Mouse (Mus musculus) heart, embryonic 12.5 days (tissue): ENCODE measurements around the gene Ntan1. TPM values are rescaled to one million over a fixed set of nuclear protein-coding genes. Genes with fewer than 3 reads are reported as not detected.

ENCODE experiments used
- ATAC-seq: fragments of 200-750 bp; cut with Nextera tagmentation; 2 replicates; pipeline ENCODE4 v1.8.0; 2017; ENCODE audit warnings: moderate TSS enrichment, moderate library complexity; ENCODE audit not compliant: insufficient number of reproducible peaks, low FRiP score
- H3K27ac ChIP-seq: fragments of 300-500 bp; sonication (generic); 2 replicates; pipeline ENCODE4 v1.5.1; 2016; ENCODE audit warnings: mild to moderate bottlenecking, moderate library complexity; ENCODE audit not compliant: poor library complexity, severe bottlenecking
- H3K27me3 ChIP-seq: fragments of 300-500 bp; sonication (generic); replicated peaks from 2 replicates; pipeline ENCODE4 v1.6.1; 2016; ENCODE audit warnings: mild to moderate bottlenecking, moderate library complexity
- H3K36me3 ChIP-seq: fragments of 300-500 bp; sonication (generic); 2 replicates; pipeline ENCODE4 v1.6.1; 2016; ENCODE audit warnings: mild to moderate bottlenecking, moderate library complexity
- H3K4me1 ChIP-seq: fragments of 300-500 bp; sonication (generic); replicated peaks from 2 replicates; pipeline ENCODE4 v1.6.1; 2016; ENCODE audit warnings: mild to moderate bottlenecking
- H3K4me2 ChIP-seq: fragments of 300-500 bp; sonication (generic); 2 replicates; pipeline ENCODE4 v1.6.1; 2016; ENCODE audit warnings: mild to moderate bottlenecking, moderate library complexity
- H3K4me3 ChIP-seq: fragments of 300-500 bp; sonication (generic); 2 replicates; pipeline ENCODE4 v1.5.1; 2016; ENCODE audit warnings: mild to moderate bottlenecking
- H3K9ac ChIP-seq: fragments of 300-500 bp; sonication (generic); 2 replicates; pipeline ENCODE4 v1.6.1; 2016; ENCODE audit warnings: mild to moderate bottlenecking, moderate library complexity
- H3K9me3 ChIP-seq: fragments of 300-500 bp; sonication (generic); replicated peaks from 2 replicates; pipeline ENCODE4 v1.6.1; 2016; ENCODE audit warnings: mild to moderate bottlenecking, moderate library complexity
- WGBS: fragments of 180-500 bp; shearing (Covaris S2); methylation state at CpG from one replicate; pipeline ENCODE4 v1.1.7; 2016; 5-methylcytosine and 5-hydroxymethylcytosine counted together
- microRNA-seq: library from miRNA; unstranded; fragments of <30 nt; microRNA quantifications from one replicate; pipeline ENCODE4, GENCODE M21; 2017
- polyA plus RNA-seq: library from polyadenylated mRNA; unstranded; fragments of >200 nt; fragmentation: Nextera tagmentation; extraction: Ambion mirVana; gene quantifications from 2 replicates; pipeline ENCODE4 v1.2.1, GENCODE M21; 2016

The Ntan1 gene
- polyA plus RNA-seq, 1 experiment from 2014 or later: 144 TPM

GRCm38 (mm10) chr16:13867910-13868514, 49.4 kb downstream of the Ntan1 start:
- peak overlapping the region; percentile 38; the same call in 1 of the 2 replicates for H3K27ac ChIP-seq
- WGBS: 9% methylated on average over 42 of the region's 42 CpGs
- peak overlapping the region; percentile 46 for H3K4me3 ChIP-seq
- 0 out of 2 replicates have a peak, but pooled peaks have one; percentile 25 for ATAC-seq
- peak overlapping the region; percentile 68 for H3K9ac ChIP-seq
- H3K9me3 ChIP-seq: no peaks in the 10 kb centered on the region
- H3K36me3 ChIP-seq: peaks cover 46% of the 10 kb centered on the region
- H3K4me2 ChIP-seq: peak overlapping the region; percentile 72
- no peaks in the 10 kb centered on the region for H3K27me3 ChIP-seq
- H3K4me1 ChIP-seq: peaks cover 4% of the 10 kb centered on the region; the same call in 1 of the 2 replicates

GRCm38 (mm10) chr16:13875483-13875882, 56.8 kb downstream of the Ntan1 start:
- Histone ChIP-seq H3K4me1 (0 out of 2 replicates have a peak, but pooled peaks cover 5% of the 10 kb centered on the region), H3K9me3 (no peaks in the 10 kb centered on the region), H3K4me2 (no peak overlapping the region), H3K4me3 (no peak overlapping the region), H3K27ac (0 out of 2 replicates have a peak overlapping the region, but pooled peaks have one; percentile 64), H3K36me3 (peaks cover 58% of the 10 kb centered on the region), H3K27me3 (no peaks in the 10 kb centered on the region), H3K9ac (no peak overlapping the region)
- ATAC-seq: no peak
- WGBS: 70% methylated on average over 4 of the region's 4 CpGs

- no peaks in the 10 kb centered on the region for H3K9me3 ChIP-seq
- H3K4me3 ChIP-seq: no peak overlapping the region
- H3K9ac ChIP-seq: no peak overlapping the region
- 51% methylated on average over 3 of the region's 3 CpGs for WGBS
- H3K4me2 ChIP-seq: no peak overlapping the region
- peaks cover 20% of the 10 kb centered on the region for H3K36me3 ChIP-seq
- H3K27me3 ChIP-seq: no peaks in the 10 kb centered on the region
- H3K27ac ChIP-seq: peak overlapping the region; percentile 16
- no peak for ATAC-seq
- no peaks in the 10 kb centered on the region for H3K4me1 ChIP-seq
Observed at GRCm38 (mm10) chr16:13883094-13883774, 64.6 kb downstream of the Ntan1 start.

Small RNA genes lying within 50 kb of the gene (microRNA-seq; reads per million reads assigned to microRNA genes)
- not detected for gene Gm27734

Other genes with a start within 250 kb of the Ntan1 start
- 29.1 and 29.3 TPM in 2 replicates for gene Parn, start 150.7 kb upstream of the Ntan1 start, polyA plus RNA-seq
- gene Bfar, start 147.0 kb upstream of the Ntan1 start, polyA plus RNA-seq: 30.5 and 33.0 TPM in 2 replicates
- 3.3 and 4.4 TPM in 2 replicates for gene 3110001I22Rik, start 146.9 kb upstream of the Ntan1 start, polyA plus RNA-seq
- 0.18 TPM in 1 of 2 replicates, not detected in the other for gene Pla2g10, start 87.9 kb upstream of the Ntan1 start, polyA plus RNA-seq
- 61.0 and 63.6 TPM in 2 replicates for gene Rrn3, start 38.1 kb upstream of the Ntan1 start, polyA plus RNA-seq
- gene Pdxdc1, start 84.3 kb downstream of the Ntan1 start, polyA plus RNA-seq: 75.6 and 76.6 TPM in 2 replicates
- 2.5 and 3.0 TPM in 2 replicates for gene Mpv17l, start 84.3 kb downstream of the Ntan1 start, polyA plus RNA-seq
- gene 2900011O08Rik, start 167.8 kb downstream of the Ntan1 start, polyA plus RNA-seq: 1.5 and 1.6 TPM in 2 replicates
- gene Ifitm7, start 168.0 kb downstream of the Ntan1 start, polyA plus RNA-seq: 0.34 TPM in 1 of 2 replicates, not detected in the other